Mouse (Mus musculus) midbrain, postnatal 0 days (tissue): ENCODE results near the gene Plscr4. TPM values are rescaled to one million over a fixed set of nuclear protein-coding genes. Genes with fewer than 3 reads are reported as not detected.

Source experiments
- ATAC-seq: fragments of 200-750 bp; cut with Nextera tagmentation; 2 replicates; pipeline ENCODE4 v1.8.0; 2017; ENCODE audit warnings: moderate number of reproducible peaks, mild to moderate bottlenecking, moderate TSS enrichment, moderate library complexity; ENCODE audit not compliant: low FRiP score
- DNase-seq: peaks from one replicate; pipeline ENCODE4 v3.0.0-alpha.2; 2015; ENCODE audit warnings: low spot score
- H3K27ac ChIP-seq: fragments of 300-500 bp; sonication (generic); 2 replicates; pipeline ENCODE4 v1.5.1; 2014; ENCODE audit warnings: low read depth, mild to moderate bottlenecking, low read length, mixed read lengths
- H3K27me3 ChIP-seq: fragments of 300-500 bp; sonication (generic); 2 replicates; pipeline ENCODE4 v1.6.1; 2014; ENCODE audit warnings: low read length, control low read depth, mixed read lengths; ENCODE audit not compliant: insufficient read depth
- H3K36me3 ChIP-seq: fragments of 300-500 bp; sonication (generic); 2 replicates; pipeline ENCODE4 v1.6.1; 2014; ENCODE audit warnings: low read length, control low read depth, mixed read lengths; ENCODE audit not compliant: insufficient read depth
- H3K4me1 ChIP-seq: fragments of 300-500 bp; sonication (generic); 2 replicates; pipeline ENCODE4 v1.6.1; 2014; ENCODE audit warnings: mild to moderate bottlenecking, control low read depth, antibody characterized with exemption, low read length, mixed read lengths; ENCODE audit not compliant: insufficient read depth
- H3K4me2 ChIP-seq: fragments of 300-500 bp; sonication (generic); 2 replicates; pipeline ENCODE4 v1.6.1; 2014; ENCODE audit warnings: low read depth, mild to moderate bottlenecking, low read length, mixed read lengths; ENCODE audit not compliant: poor library complexity, severe bottlenecking
- H3K4me3 ChIP-seq: fragments of 300-500 bp; sonication (generic); 2 replicates; pipeline ENCODE4 v1.5.1; 2014; ENCODE audit warnings: low read depth, mild to moderate bottlenecking, low read length, moderate library complexity
- H3K9ac ChIP-seq: fragments of 300-500 bp; sonication (generic); replicated peaks from 2 replicates; pipeline ENCODE4 v1.6.1; 2014; ENCODE audit warnings: mild to moderate bottlenecking, low read length, moderate library complexity, mixed read lengths; ENCODE audit not compliant: poor library complexity, severe bottlenecking
- H3K9me3 ChIP-seq: fragments of 300-500 bp; sonication (generic); 2 replicates; pipeline ENCODE4 v1.6.1; 2016; ENCODE audit warnings: low read length, control low read depth
- CTCF ChIP-seq: IDR thresholded peaks from 2 replicates; pipeline ENCODE4 v1.5.1; 2016; ENCODE audit warnings: antibody characterized with exemption, mild to moderate bottlenecking
- WGBS: fragments of 180-500 bp; shearing (Covaris S2); extraction: QIAGEN DNeasy Blood & Tissue Kit; methylation state at CpG from one replicate; pipeline ENCODE4 v1.1.7; 2014; 5-methylcytosine and 5-hydroxymethylcytosine counted together
- polyA plus RNA-seq: library from polyadenylated mRNA; unstranded; fragments of >200 nt; fragmentation: Nextera tagmentation; extraction: Ambion mirVana; gene quantifications from 2 replicates; pipeline ENCODE4 v1.2.1, GENCODE M21; 2015
- total RNA-seq: library from RNA; depleted of rRNA; stranded (reverse); fragments of >200 nt; gene quantifications from 2 replicates; pipeline ENCODE4 v1.2.3, GENCODE M21; 2014; rRNA removed

Plscr4 gene
- total RNA-seq: 1.8 and 2.1 TPM in 2 replicates
- polyA plus RNA-seq: 3.0 and 3.2 TPM in 2 replicates

GRCm38 (mm10) chr9:92457261-92458058 is at the start of gene Plscr4:
Gene Plscr4, plus strand, starts transcription at chr9:92457373.
- H3K27me3 ChIP-seq: no peaks in the 10 kb centered on the region
- ATAC-seq: peak; percentile 84
- H3K9me3 ChIP-seq: no peaks in the 10 kb centered on the region
- no peak within 1 kb of the TSS for H3K27ac ChIP-seq
- DNase-seq: peak; percentile 17
- no peak for TF ChIP-seq CTCF
- WGBS: 12% methylated on average over 38 of the region's 43 CpGs
- peak within 1 kb of the TSS; percentile 69 for H3K4me3 ChIP-seq
- peak within 1 kb of the TSS; percentile 99 for H3K4me2 ChIP-seq
- H3K4me1 ChIP-seq: no peaks in the 10 kb centered on the region
- H3K36me3 ChIP-seq: no peaks in the 10 kb centered on the region
- H3K9ac ChIP-seq: peak within 1 kb of the TSS; percentile 63

- Histone ChIP-seq H3K27me3 (no peaks in the 10 kb centered on the region), H3K4me1 (no peaks in the 10 kb centered on the region), H3K27ac (no peak overlapping the region), H3K36me3 (no peaks in the 10 kb centered on the region), H3K9ac (no peak overlapping the region), H3K4me2 (no peak overlapping the region), H3K4me3 (no peak overlapping the region), H3K9me3 (no peaks in the 10 kb centered on the region)
- TF ChIP-seq CTCF: no peak
- WGBS: 92% methylated on average over 3 of the region's 3 CpGs
- ATAC-seq (no peak), DNase-seq (no peak)
Observed at GRCm38 (mm10) chr9:92410225-92410624, 46.9 kb upstream of the Plscr4 start.

GRCm38 (mm10) chr9:92412045-92412444 is 45.1 kb upstream of the Plscr4 start:
- no peaks in the 10 kb centered on the region for H3K9me3 ChIP-seq
- no peaks in the 10 kb centered on the region for H3K27me3 ChIP-seq
- WGBS: 85% methylated on average over 2 of the region's 2 CpGs
- no peaks in the 10 kb centered on the region for H3K4me1 ChIP-seq
- H3K36me3 ChIP-seq: no peaks in the 10 kb centered on the region
- no peak overlapping the region for H3K4me2 ChIP-seq
- no peak overlapping the region for H3K4me3 ChIP-seq
- DNase-seq (no peak), ATAC-seq (no peak)
- TF ChIP-seq CTCF: no peak
- no peak overlapping the region for H3K9ac ChIP-seq
- H3K27ac ChIP-seq: no peak overlapping the region

- H3K4me1 ChIP-seq: no peaks in the 10 kb centered on the region
- no peaks in the 10 kb centered on the region for H3K36me3 ChIP-seq
- H3K4me3 ChIP-seq: no peak overlapping the region
- ATAC-seq (no peak), DNase-seq (no peak)
- TF ChIP-seq CTCF: no peak
- no peak overlapping the region for H3K9ac ChIP-seq
- no peak overlapping the region for H3K4me2 ChIP-seq
- no peak overlapping the region for H3K27ac ChIP-seq
- no peaks in the 10 kb centered on the region for H3K9me3 ChIP-seq
- no peaks in the 10 kb centered on the region for H3K27me3 ChIP-seq
- WGBS: 83% methylated on average over 3 of the region's 3 CpGs
Observed at GRCm38 (mm10) chr9:92413684-92414083, 43.5 kb upstream of the Plscr4 start.

- no peak for DNase-seq
- TF ChIP-seq CTCF: no peak
- Histone ChIP-seq H3K27ac (no peak overlapping the region), H3K9ac (no peak overlapping the region), H3K9me3 (no peaks in the 10 kb centered on the region), H3K36me3 (no peaks in the 10 kb centered on the region), H3K4me1 (no peaks in the 10 kb centered on the region), H3K27me3 (no peaks in the 10 kb centered on the region), H3K4me3 (no peak overlapping the region), H3K4me2 (no peak overlapping the region)
- ATAC-seq: no peak
Observed at GRCm38 (mm10) chr9:92437781-92438180, 19.4 kb upstream of the Plscr4 start.

- Histone ChIP-seq H3K27me3 (no peaks in the 10 kb centered on the region), H3K9ac (no peak overlapping the region), H3K27ac (no peak overlapping the region), H3K4me1 (no peaks in the 10 kb centered on the region), H3K9me3 (no peaks in the 10 kb centered on the region), H3K4me2 (no peak overlapping the region), H3K4me3 (no peak overlapping the region), H3K36me3 (no peaks in the 10 kb centered on the region)
- WGBS: 83% methylated on average over 4 of the region's 4 CpGs
- no peak for TF ChIP-seq CTCF
- no peak for DNase-seq
- ATAC-seq: no peak
Observed at GRCm38 (mm10) chr9:92441468-92441867, 15.7 kb upstream of the Plscr4 start.
